Mouse (Mus musculus): ENCODE measurements around the gene Crls1. TPM values are rescaled to one million over a fixed set of nuclear protein-coding genes. Genes with fewer than 3 reads are reported as not detected.

The Crls1 gene
- total and polyA plus RNA-seq, 2 experiments, result 41.3 to 80.9 TPM

- 32% methylated on average over 4 of the region's 4 CpGs for whole genome bisulfite sequencing
Measured at GRCm38 (mm10) chr2:132848361-132848760, 1.9 kb downstream of the Crls1 start.

DNA sequence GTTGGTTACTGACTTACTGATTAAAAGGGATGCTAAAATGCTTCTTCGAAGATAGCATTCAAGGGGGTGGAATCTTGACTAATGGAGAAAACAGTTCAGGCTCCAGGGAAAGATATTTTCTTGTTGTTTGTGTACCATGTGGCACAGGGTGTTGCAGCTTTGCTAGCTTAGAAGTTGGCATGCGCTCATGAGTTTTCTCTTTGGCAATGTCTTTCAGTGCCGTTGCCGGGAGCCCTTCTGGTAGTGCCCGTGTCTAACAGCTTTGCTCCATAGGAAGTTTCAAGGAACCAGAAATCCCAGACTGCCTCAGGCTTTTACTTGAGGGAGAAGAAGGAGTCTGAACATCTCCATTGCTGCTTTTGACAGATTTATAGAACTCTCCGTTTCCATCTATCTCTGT is 2.7 kb downstream of the Crls1 start:
- H3K4me1 ChIP-seq (ENCODE audit: control insufficient read depth, insufficient read depth, low read length), result peaks cover 16% of the 10 kb centered on the region
- H3K27ac ChIP-seq (replicated peaks; ENCODE audit: insufficient read depth, low read depth, low read length), result peak overlapping the region; percentile 94

More at GRCm38 (mm10) chr2:132848361-132848760, 1.9 kb downstream of the Crls1 start:
- Histone ChIP-seq H3K27ac (replicated peaks; ENCODE audit: insufficient read depth, low read depth, low read length) (peak overlapping the region; percentile 94), H3K4me3 (ENCODE audit: insufficient read depth, low read depth, low read length) (peak overlapping the region; percentile 89), H3K9ac (ENCODE audit: low read depth, low read length) (peak overlapping the region; percentile 55), H3K79me2 (ENCODE audit: control insufficient read depth, insufficient read depth, low read length) (peaks cover 16% of the 10 kb centered on the region; the same call in 1 of the 2 replicates), H3K36me3 (ENCODE audit: control insufficient read depth, insufficient read depth, low read length) (peaks cover 17% of the 10 kb centered on the region; the same call in 1 of the 2 replicates), H3K4me1 (ENCODE audit: control insufficient read depth, insufficient read depth, low read length) (peaks cover 14% of the 10 kb centered on the region), H3K27me3 (ENCODE audit: control insufficient read depth, insufficient read depth, low read length) (no peaks in the 10 kb centered on the region)
- no peak for TF ChIP-seq CTCF (IDR thresholded peaks at IDR 0.05; ENCODE audit: low read depth, low read length)
- no peak for TF ChIP-seq POLR2A (IDR thresholded peaks at IDR 0.05; ENCODE audit: extremely low read depth, insufficient read depth, low read length)
- peak; percentile 95 for DNase-seq (ENCODE audit: extremely low read depth, low read depth, low spot score)

DNA sequence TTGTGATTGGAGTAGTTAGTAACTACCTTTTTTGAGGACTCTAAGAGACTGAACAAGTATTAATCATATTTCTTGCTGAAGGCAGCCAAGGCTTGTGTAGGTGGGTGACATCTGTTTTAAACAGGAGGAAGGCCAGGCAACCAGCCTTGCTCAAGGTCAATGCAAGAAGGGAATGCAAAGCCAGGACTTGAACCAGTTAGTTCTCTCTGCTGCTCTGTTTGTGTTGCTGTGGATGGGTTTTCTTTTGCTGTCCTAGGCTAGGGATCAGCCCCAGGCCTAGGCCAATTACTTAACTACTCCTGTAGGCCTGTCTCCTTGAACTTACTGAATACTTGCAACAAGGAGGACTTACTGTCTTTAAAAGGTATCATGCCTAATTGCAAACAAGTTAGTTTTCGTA is 6.6 kb downstream of the Crls1 start:
- H3K4me3 ChIP-seq (ENCODE audit: insufficient read depth, low read depth, low read length), result no peak overlapping the region
- TF ChIP-seq POLR2A (IDR thresholded peaks at IDR 0.05; ENCODE audit: extremely low read depth, insufficient read depth, low read length) (no peak), CTCF (IDR thresholded peaks at IDR 0.05; ENCODE audit: low read depth, low read length) (no peak)
- peaks cover 24% of the 10 kb centered on the region; the same call in 1 of the 2 replicates for H3K79me2 ChIP-seq (ENCODE audit: control insufficient read depth, insufficient read depth, low read length)
- H3K27ac ChIP-seq (replicated peaks; ENCODE audit: insufficient read depth, low read depth, low read length), result no peak overlapping the region; the same call in 1 of the 2 replicates
- peaks cover 22% of the 10 kb centered on the region; the same call in 1 of the 2 replicates for H3K36me3 ChIP-seq (ENCODE audit: control insufficient read depth, insufficient read depth, low read length)
- peaks cover 11% of the 10 kb centered on the region for H3K4me1 ChIP-seq (ENCODE audit: control insufficient read depth, insufficient read depth, low read length)
- no peak overlapping the region for H3K9ac ChIP-seq (ENCODE audit: low read depth, low read length)
- no peaks in the 10 kb centered on the region for H3K27me3 ChIP-seq (ENCODE audit: control insufficient read depth, insufficient read depth, low read length)
- DNase-seq (ENCODE audit: extremely low read depth, low read depth, low spot score), result no peak
- WGBS, result 93% methylated on average over 1 of the region's 1 CpGs

More for the DNA sequence above, 2.7 kb downstream of the Crls1 start:
- no peak for TF ChIP-seq CTCF (IDR thresholded peaks at IDR 0.05; ENCODE audit: low read depth, low read length)
- no peak for TF ChIP-seq POLR2A (IDR thresholded peaks at IDR 0.05; ENCODE audit: extremely low read depth, insufficient read depth, low read length)
- no peaks in the 10 kb centered on the region for H3K27me3 ChIP-seq (ENCODE audit: control insufficient read depth, insufficient read depth, low read length)
- 33% methylated on average over 6 of the region's 6 CpGs for WGBS
- H3K9ac ChIP-seq (ENCODE audit: low read depth, low read length), result peak overlapping the region; percentile 41; the same call in 1 of the 2 replicates
- H3K4me3 ChIP-seq (ENCODE audit: insufficient read depth, low read depth, low read length), result no peak overlapping the region
- H3K36me3 ChIP-seq (ENCODE audit: control insufficient read depth, insufficient read depth, low read length), result peaks cover 17% of the 10 kb centered on the region; the same call in 1 of the 2 replicates
- DNase-seq (ENCODE audit: extremely low read depth, low read depth, low spot score), result peak; percentile 80
- H3K79me2 ChIP-seq (ENCODE audit: control insufficient read depth, insufficient read depth, low read length), result peaks cover 16% of the 10 kb centered on the region; the same call in 1 of the 2 replicates

- WGBS, result 81% methylated on average over 5 of the region's 5 CpGs
- no peak for TF ChIP-seq CTCF (IDR thresholded peaks at IDR 0.05; ENCODE audit: low read depth, low read length)
- no peak for TF ChIP-seq POLR2A (IDR thresholded peaks at IDR 0.05; ENCODE audit: extremely low read depth, insufficient read depth, low read length)
- no peak for DNase-seq (ENCODE audit: extremely low read depth, low read depth, low spot score)
- Histone ChIP-seq H3K4me1 (ENCODE audit: control insufficient read depth, insufficient read depth, low read length) (peaks cover 9% of the 10 kb centered on the region; the same call in 1 of the 2 replicates), H3K4me3 (ENCODE audit: insufficient read depth, low read depth, low read length) (no peak overlapping the region), H3K9ac (ENCODE audit: low read depth, low read length) (no peak overlapping the region), H3K79me2 (ENCODE audit: control insufficient read depth, insufficient read depth, low read length) (peaks cover 21% of the 10 kb centered on the region; the same call in 1 of the 2 replicates), H3K27ac (replicated peaks; ENCODE audit: insufficient read depth, low read depth, low read length) (no peak overlapping the region), H3K27me3 (ENCODE audit: control insufficient read depth, insufficient read depth, low read length) (no peaks in the 10 kb centered on the region), H3K36me3 (ENCODE audit: control insufficient read depth, insufficient read depth, low read length) (peaks cover 19% of the 10 kb centered on the region)
Measured at GRCm38 (mm10) chr2:132856333-132856732, 9.9 kb downstream of the Crls1 start.

GRCm38 (mm10) chr2:132860435-132860834 is 14.0 kb downstream of the Crls1 start:
- Histone ChIP-seq H3K27me3 (ENCODE audit: control insufficient read depth, insufficient read depth, low read length) (no peaks in the 10 kb centered on the region), H3K4me3 (ENCODE audit: insufficient read depth, low read depth, low read length) (no peak overlapping the region), H3K27ac (replicated peaks; ENCODE audit: insufficient read depth, low read depth, low read length) (no peak overlapping the region), H3K4me1 (ENCODE audit: control insufficient read depth, insufficient read depth, low read length) (peaks cover 6% of the 10 kb centered on the region; the same call in 1 of the 2 replicates), H3K79me2 (ENCODE audit: control insufficient read depth, insufficient read depth, low read length) (peaks cover 14% of the 10 kb centered on the region; the same call in 1 of the 2 replicates), H3K36me3 (ENCODE audit: control insufficient read depth, insufficient read depth, low read length) (peaks cover 32% of the 10 kb centered on the region), H3K9ac (ENCODE audit: low read depth, low read length) (no peak overlapping the region)
- TF ChIP-seq CTCF (IDR thresholded peaks at IDR 0.05; ENCODE audit: low read depth, low read length), result no peak
- TF ChIP-seq POLR2A (IDR thresholded peaks at IDR 0.05; ENCODE audit: extremely low read depth, insufficient read depth, low read length), result no peak
- no peak for DNase-seq (ENCODE audit: extremely low read depth, low read depth, low spot score)

GRCm38 (mm10) chr2:132861456-132861855 is 15.0 kb downstream of the Crls1 start:
- Histone ChIP-seq H3K4me3 (ENCODE audit: insufficient read depth, low read depth, low read length) (no peak overlapping the region), H3K4me1 (ENCODE audit: control insufficient read depth, insufficient read depth, low read length) (peaks cover 6% of the 10 kb centered on the region; the same call in 1 of the 2 replicates), H3K79me2 (ENCODE audit: control insufficient read depth, insufficient read depth, low read length) (peaks cover 11% of the 10 kb centered on the region; the same call in 1 of the 2 replicates), H3K27ac (replicated peaks; ENCODE audit: insufficient read depth, low read depth, low read length) (no peak overlapping the region), H3K9ac (ENCODE audit: low read depth, low read length) (no peak overlapping the region), H3K36me3 (ENCODE audit: control insufficient read depth, insufficient read depth, low read length) (peaks cover 35% of the 10 kb centered on the region), H3K27me3 (ENCODE audit: control insufficient read depth, insufficient read depth, low read length) (no peaks in the 10 kb centered on the region)
- 93% methylated on average over 2 of the region's 2 CpGs for WGBS
- TF ChIP-seq CTCF (IDR thresholded peaks at IDR 0.05; ENCODE audit: low read depth, low read length), result no peak
- TF ChIP-seq POLR2A (IDR thresholded peaks at IDR 0.05; ENCODE audit: extremely low read depth, insufficient read depth, low read length), result no peak
- DNase-seq (ENCODE audit: extremely low read depth, low read depth, low spot score), result no peak

Data from liver, adult 2 months (tissue).